ENCODE assay signal across 15 mouse cellular contexts in the genomic region with DNA sequence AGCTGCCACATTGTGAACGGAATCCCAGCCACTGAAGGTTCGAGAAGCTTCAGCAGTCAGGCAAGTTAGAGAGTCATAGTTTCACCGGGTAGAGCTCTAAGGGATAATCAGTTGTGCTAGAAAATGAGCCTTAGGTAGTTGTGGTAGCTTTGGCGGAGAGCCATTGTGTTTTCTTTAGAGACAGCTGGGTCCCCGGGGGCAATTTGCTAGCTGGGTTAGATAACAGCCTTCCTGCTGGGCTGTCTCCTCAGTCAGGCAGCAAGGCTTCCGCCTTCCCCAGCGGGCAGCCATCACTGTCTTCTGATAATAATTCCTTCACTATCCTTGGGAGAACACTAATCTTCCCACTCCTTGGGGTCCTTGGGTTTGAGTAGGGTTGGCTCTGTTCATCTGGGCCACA.
A peak's percentile ranks its signal among the peaks of the same experiment; 100 is the strongest.
DNase-seq lines count a peak whose midpoint lies in the region; ATAC-seq and TF ChIP-seq lines count a peak whose summit lies in the region.
"Had no signal": no experiment of that assay in that cellular context is flagged by ENCODE, and none has a peak within 500 bp of the region (broad histone marks: within the 10 kb centered on the region; RNA-seq: fewer than 3 reads in every experiment).

No protein-coding gene starts in this region.

- H3K27me3 ChIP-seq in heart, embryonic 10.5 days (ENCODE audit: insufficient read depth, poor library complexity, severe bottlenecking): peaks cover 8% of the 10 kb centered on the region
- H3K27me3 ChIP-seq in heart, adult 2 months (ENCODE audit: control insufficient read depth, insufficient read depth, low read length): peaks cover 1% of the 10 kb centered on the region; the same call in 1 of the 2 replicates
- H3K27me3 ChIP-seq in intestine, embryonic 16.5 days (replicated peaks; ENCODE audit: control insufficient read depth, insufficient read depth, low read length): no peaks in the 10 kb centered on the region
- H3K27me3 ChIP-seq: embryonic facial prominence, embryonic 15.5 days had no signal

- no peak for TF ChIP-seq EP300 in heart, adult 2 months (IDR thresholded peaks at IDR 0.05; ENCODE audit: insufficient read depth, low read depth, low read length)

- no peaks in the 10 kb centered on the region for H3K9me3 ChIP-seq in heart, embryonic 10.5 days
- no peaks in the 10 kb centered on the region for H3K9me3 ChIP-seq in intestine, embryonic 16.5 days (ENCODE audit: control insufficient read depth, low read length)
- H3K9me3 ChIP-seq: embryonic facial prominence, embryonic 15.5 days had no signal

- H3K27ac ChIP-seq in heart, embryonic 10.5 days: no peak overlapping the region
- no peak overlapping the region for H3K27ac ChIP-seq in heart, adult 2 months
- H3K27ac ChIP-seq in intestine, embryonic 16.5 days (ENCODE audit: low read length): no peak overlapping the region
- H3K27ac ChIP-seq: embryonic facial prominence, embryonic 15.5 days had no signal

- no peak for DNase-seq in heart, embryonic 10.5 days (ENCODE audit: low spot score)
- DNase-seq in heart, adult 2 months: no peak
- peak; percentile 21 for DNase-seq in kidney, postnatal 10 days
- DNase-seq in kidney, adult 11 months: no peak
- DNase-seq in Muller cell, postnatal 12 days (ENCODE audit: inconsistent ontology term): peak; percentile 39
- DNase-seq in adrenal gland, adult 2 months: no peak
- DNase-seq: adrenal gland, postnatal 36 days; cerebellum, adult 11-12 months; kidney, adult 18-20 months; lung, postnatal 36 days; right cerebral cortex, postnatal 14 days; thymus, postnatal 14 days had no signal

- H3K4me1 ChIP-seq in heart, embryonic 10.5 days: peaks cover 10% of the 10 kb centered on the region
- H3K4me1 ChIP-seq in heart, adult 2 months (ENCODE audit: control insufficient read depth, insufficient read depth, low read length): no peaks in the 10 kb centered on the region
- H3K4me1 ChIP-seq in intestine, embryonic 16.5 days (ENCODE audit: control insufficient read depth, insufficient read depth, low read length): no peaks in the 10 kb centered on the region; the same call in 1 of the 2 replicates
- H3K4me1 ChIP-seq: embryonic facial prominence, embryonic 15.5 days had no signal

- H3K4me2 ChIP-seq in intestine, embryonic 16.5 days (ENCODE audit: low read depth, low read length): 0 out of 2 replicates have a peak overlapping the region, but pooled peaks have one; percentile 14
- H3K4me2 ChIP-seq: embryonic facial prominence, embryonic 15.5 days had no signal

- H3K4me3 ChIP-seq in heart, embryonic 10.5 days: peak overlapping the region; percentile 39
- no peak overlapping the region for H3K4me3 ChIP-seq in heart, adult 2 months
- H3K4me3 ChIP-seq in intestine, embryonic 16.5 days (ENCODE audit: low read length): no peak overlapping the region
- H3K4me3 ChIP-seq: embryonic facial prominence, embryonic 15.5 days had no signal

- no peak for ATAC-seq in intestine, embryonic 16.5 days
- no peak for ATAC-seq in megakaryocyte progenitor cell, adult 5-6 weeks (replicated peaks; ENCODE audit: poor library complexity)

- 2% methylated on average over 7 of the region's 7 CpGs for WGBS in heart, embryonic 10.5 days
- WGBS in heart, adult 2 months: 12% methylated on average over 7 of the region's 7 CpGs
- 22% methylated on average over 7 of the region's 7 CpGs for WGBS in intestine, embryonic 16.5 days

- no peak for TF ChIP-seq CTCF in heart, adult 2 months (IDR thresholded peaks at IDR 0.05)

- no peaks in the 10 kb centered on the region for H3K79me2 ChIP-seq in heart, adult 2 months (replicated peaks; ENCODE audit: control insufficient read depth, insufficient read depth, low read length)

- intact Hi-C loops in heart, adult 2 months (cut with DNase I): no loop called here

- H3K9ac ChIP-seq in heart, adult 2 months (ENCODE audit: low read depth, low read length): no peak overlapping the region
- H3K9ac ChIP-seq in intestine, embryonic 16.5 days (ENCODE audit: low read depth, low read length): no peak overlapping the region
- H3K9ac ChIP-seq: embryonic facial prominence, embryonic 15.5 days had no signal

- H3K36me3 ChIP-seq in heart, embryonic 10.5 days: no peaks in the 10 kb centered on the region
- no peaks in the 10 kb centered on the region for H3K36me3 ChIP-seq in heart, adult 2 months (ENCODE audit: control insufficient read depth, insufficient read depth, low read length)
- H3K36me3 ChIP-seq in intestine, embryonic 16.5 days (ENCODE audit: control insufficient read depth, insufficient read depth, low read length): no peaks in the 10 kb centered on the region
- H3K36me3 ChIP-seq: embryonic facial prominence, embryonic 15.5 days had no signal

- TF ChIP-seq POLR2A in heart, adult 2 months (IDR thresholded peaks at IDR 0.05; ENCODE audit: insufficient read depth, low read depth, low read length): no peak

Comparison
In these comparisons a context has a peak if more than half of its experiments do, and no peak if none do; other contexts are left out.
1. DNase-seq: peak in kidney, postnatal 10 days (single experiment) and Muller cell, postnatal 12 days (single experiment); none in heart, embryonic 10.5 days (single experiment), heart, adult 2 months (0 of 2), kidney, adult 11 months (single experiment) and adrenal gland, adult 2 months (single experiment).